Mouse (Mus musculus) forelimb bud, embryonic 11.5 days (tissue): ENCODE measurements around the gene Ormdl2.
"Not testable (repeated sequence)": the region's sequence is repeated elsewhere in the genome, so short reads cannot be mapped to it uniquely, and the experiment has no call there.

Source experiments
- DNase-seq: peaks from one replicate; pipeline ENCODE4 v3.0.0-alpha.2; 2012; ENCODE audit warnings: low read depth, low spot score

The Ormdl2 gene

GRCm38 (mm10) chr10:128821358-128822056 is at the start of gene Ormdl2:
Gene Ormdl2 (minus strand): TSS chr10:128821645.
- peak; percentile 99 for DNase-seq

- no peak for DNase-seq
Measured at GRCm38 (mm10) chr10:128870341-128870740, 48.9 kb upstream of the Ormdl2 start.

GRCm38 (mm10) chr10:128866518-128866917 is 45.1 kb upstream of the Ormdl2 start:
- no peak for DNase-seq

GRCm38 (mm10) chr10:128866042-128866441 is 44.6 kb upstream of the Ormdl2 start:
- DNase-seq: no peak

DNA sequence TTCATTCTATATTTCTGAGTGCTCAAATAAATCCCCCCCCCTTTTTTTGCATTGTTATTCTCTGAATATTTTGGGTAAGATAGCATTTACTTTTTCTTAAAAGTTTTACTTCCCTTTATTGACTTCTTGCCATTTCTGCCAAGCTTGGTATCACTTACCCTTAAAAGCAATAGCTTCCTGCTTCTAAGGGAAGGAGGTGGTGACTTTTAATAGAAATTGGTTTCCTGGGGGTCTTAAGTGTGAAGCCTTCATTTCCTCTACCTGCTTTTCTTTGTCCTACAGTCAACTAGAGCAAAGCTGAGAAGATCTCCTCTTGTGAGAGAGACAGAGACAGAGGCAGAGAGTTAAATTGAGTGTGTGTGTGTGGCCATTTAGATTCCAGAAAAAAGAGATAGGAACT is 39.7 kb upstream of the Ormdl2 start:
- DNase-seq: no peak

- no peak for DNase-seq
Measured at GRCm38 (mm10) chr10:128850339-128850738, 28.9 kb upstream of the Ormdl2 start.

DNA sequence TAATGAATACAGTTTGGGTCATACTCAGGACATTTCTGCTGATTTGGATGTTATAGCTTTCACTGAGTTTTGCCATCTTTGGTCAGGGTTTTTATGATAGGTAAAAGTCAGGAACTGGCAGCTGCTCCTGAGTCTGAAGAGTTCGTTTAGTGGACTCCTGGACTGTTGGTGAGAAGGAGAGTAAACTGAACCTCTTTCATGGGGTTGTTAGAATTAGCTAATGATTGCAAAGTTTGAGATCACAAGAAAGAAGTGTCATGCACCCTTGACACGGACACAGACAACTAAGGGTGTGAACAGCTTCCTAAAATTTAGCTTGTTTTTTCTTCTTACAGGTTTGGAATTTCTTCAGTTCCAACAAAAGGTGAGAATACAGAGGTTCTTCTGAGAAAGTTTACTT is 27.0 kb upstream of the Ormdl2 start:
- no peak for DNase-seq

DNA sequence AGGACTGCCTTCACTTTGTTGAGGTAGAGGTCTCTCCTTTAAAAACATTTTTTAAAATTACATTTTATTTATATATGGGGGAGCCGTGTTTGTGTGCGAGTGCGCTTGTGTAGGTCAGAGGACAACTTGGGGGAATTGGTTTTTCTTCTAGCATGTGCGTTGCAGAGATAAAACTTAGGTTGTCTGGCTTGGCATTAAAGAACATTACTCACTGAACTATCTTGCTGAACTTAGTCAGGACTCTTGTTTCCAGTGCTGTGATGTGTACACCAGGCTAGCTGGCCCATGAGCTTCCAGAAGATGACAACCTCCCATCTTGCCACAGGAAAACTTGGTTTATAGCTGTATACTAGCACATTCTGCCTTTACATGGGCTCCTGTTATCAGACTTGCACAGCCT is 25.2 kb upstream of the Ormdl2 start:
- no peak for DNase-seq

GRCm38 (mm10) chr10:128845516-128845915 is 24.1 kb upstream of the Ormdl2 start:
- DNase-seq: peak; percentile 57

GRCm38 (mm10) chr10:128843260-128843659 is 21.8 kb upstream of the Ormdl2 start:
- no peak for DNase-seq

GRCm38 (mm10) chr10:128840612-128841011 is 19.2 kb upstream of the Ormdl2 start:
- DNase-seq: no peak

DNA sequence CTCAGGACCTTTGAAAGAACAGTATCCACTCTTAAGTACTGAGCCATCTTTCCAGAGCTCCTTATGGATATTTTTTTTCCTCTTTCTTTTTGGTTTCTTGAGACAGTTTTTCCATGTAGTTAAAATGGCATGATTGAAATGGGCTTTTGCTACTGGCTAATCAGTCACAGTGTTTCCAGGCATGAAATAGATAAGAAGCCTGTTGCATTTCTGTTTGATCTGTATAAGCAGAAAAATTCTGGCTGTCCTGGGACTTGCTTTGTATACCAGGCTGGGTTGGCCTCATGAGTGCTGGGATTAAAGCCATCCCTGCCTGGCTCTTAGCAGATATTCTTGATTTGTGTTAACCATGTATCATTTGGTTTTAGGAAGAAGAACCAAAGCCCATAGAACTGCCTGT is 18.0 kb upstream of the Ormdl2 start:
- no peak for DNase-seq

GRCm38 (mm10) chr10:128837400-128837799 is 16.0 kb upstream of the Ormdl2 start:
- no peak for DNase-seq

DNA sequence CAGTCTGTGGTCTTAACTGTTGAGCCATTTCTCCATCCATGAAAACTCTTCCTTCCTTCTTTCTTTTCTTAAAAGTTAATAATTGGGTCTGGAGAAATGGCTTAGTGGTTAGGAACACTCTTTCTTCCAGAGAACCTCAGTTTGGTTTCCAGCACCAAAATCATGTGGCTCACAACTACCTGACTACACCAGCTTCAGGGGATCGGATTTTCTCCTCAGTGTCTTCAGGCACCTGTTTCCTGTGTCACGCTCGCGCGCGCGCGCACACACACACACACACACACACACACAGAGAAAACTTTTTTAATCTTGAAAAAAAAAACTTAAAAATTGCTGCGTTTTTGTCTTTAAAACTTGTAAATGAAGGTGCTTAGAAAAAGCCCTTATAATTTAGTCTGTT is 2.4 kb upstream of the Ormdl2 start:
- DNase-seq: no peak

DNA sequence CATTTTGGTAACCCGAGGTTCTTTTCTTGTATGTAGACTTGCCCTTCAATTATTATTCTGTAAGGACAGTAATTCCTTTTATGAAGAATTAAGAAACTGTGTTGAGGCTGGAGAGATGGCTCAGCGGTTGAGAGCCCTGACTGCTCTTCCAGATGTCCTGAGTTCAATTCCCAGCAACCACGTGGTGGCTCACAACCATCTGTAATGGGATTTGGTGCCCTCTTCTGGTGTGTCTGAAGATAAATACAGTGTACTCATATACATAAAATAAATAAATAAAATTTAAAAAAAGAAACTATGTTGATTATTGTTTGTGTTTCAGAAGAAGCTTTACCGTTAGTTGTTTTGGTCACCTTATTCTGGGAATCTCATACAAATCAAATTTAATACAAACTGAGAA is 1.6 kb upstream of the Ormdl2 start:
- not testable (repeated sequence) for DNase-seq

DNA sequence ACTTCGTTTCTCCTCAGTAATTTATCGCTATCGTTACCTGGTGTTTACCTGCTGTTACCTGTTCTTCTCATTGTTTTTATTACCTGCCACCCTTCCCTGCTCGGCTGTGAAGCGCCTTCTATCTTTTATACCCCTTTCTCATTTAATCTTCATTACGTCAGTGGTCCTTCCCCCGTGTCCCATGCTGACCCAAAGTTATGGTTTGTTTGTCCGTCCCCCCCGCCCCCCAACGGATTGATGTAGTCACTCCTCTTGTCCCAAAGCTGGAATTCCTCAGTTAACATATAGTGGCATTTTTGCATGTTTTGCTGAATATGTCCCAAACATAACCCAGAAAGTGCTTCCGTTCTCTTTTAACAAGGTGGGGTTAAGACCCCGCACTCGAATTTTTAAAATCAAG is 690 bp upstream of the Ormdl2 start:
- DNase-seq: no peak

- no peak for DNase-seq
Measured at GRCm38 (mm10) chr10:128820217-128820616, 1.2 kb downstream of the Ormdl2 start.

- no peak for DNase-seq
Measured at GRCm38 (mm10) chr10:128817033-128817432, 4.4 kb downstream of the Ormdl2 start, which contains the start of gene Sarnp. Gene Sarnp (plus strand): TSS chr10:128817333.

- DNase-seq: no peak
Measured at GRCm38 (mm10) chr10:128807018-128807417, 14.4 kb downstream of the Ormdl2 start.

DNA sequence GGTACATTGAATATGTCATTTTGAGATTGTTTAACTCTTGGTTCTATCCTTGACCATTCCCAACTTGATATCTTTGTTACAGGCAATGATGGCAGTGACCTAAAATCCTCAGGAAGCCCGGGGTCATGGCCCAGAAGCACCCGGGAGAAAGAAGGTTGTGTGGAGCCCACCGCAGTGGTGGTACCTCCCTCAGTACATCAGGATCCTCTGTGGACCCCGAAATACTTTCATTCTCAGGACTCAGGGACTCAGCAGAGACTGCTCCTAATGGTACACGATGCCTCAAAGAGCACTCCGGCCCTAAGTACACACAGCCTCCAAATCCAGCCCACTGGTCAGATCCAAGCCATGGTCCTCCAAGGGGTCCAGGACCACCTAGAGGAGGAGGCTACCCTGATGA is 15.4 kb downstream of the Ormdl2 start:
- no peak for DNase-seq

DNA sequence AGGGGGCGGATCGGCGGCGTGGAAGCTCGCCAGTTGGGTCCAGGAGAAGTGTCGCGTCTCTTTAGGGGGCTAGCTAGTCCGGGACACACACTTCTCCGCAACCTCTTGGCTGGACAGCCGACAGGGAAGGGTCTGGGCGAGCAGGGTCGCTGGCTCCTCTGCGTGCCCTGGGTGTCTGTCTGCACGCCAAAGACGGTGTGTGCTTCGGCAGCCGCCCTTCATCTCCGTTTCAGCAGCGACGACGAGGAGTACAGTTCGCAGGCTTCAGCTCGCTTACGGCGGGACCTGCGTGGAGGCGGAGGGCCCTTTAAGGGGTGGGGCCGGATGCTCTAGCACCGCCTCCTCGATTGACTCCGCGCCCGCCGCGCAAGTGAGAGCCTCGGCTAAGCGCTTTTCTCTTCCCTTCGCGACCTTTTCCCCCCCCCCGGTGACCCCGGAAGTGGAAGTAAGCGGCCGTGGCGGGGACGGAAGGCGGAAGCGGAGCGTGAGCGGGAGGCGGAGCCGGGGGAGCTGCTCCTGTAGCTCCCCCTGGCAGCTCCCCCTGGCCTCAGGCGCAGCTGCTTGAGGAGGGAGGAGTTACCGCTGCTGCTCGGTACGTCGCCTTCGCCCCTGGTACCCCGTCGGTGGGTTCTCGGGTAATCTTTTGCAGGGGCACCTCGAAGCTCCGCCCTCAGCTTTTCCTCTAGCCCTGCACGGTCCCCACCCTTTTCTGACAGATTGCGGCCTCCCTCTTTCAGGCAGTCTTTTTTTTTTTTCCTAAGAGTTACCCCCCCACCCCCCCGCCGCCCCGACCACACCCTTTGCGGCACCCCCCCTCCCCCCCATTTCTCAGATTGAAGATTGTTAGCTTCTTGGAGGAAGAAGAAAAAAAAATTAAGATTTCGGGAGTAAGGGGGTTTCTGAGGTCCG is 16.1 kb downstream of the Ormdl2 start:
- DNase-seq: peak; percentile 96

DNA sequence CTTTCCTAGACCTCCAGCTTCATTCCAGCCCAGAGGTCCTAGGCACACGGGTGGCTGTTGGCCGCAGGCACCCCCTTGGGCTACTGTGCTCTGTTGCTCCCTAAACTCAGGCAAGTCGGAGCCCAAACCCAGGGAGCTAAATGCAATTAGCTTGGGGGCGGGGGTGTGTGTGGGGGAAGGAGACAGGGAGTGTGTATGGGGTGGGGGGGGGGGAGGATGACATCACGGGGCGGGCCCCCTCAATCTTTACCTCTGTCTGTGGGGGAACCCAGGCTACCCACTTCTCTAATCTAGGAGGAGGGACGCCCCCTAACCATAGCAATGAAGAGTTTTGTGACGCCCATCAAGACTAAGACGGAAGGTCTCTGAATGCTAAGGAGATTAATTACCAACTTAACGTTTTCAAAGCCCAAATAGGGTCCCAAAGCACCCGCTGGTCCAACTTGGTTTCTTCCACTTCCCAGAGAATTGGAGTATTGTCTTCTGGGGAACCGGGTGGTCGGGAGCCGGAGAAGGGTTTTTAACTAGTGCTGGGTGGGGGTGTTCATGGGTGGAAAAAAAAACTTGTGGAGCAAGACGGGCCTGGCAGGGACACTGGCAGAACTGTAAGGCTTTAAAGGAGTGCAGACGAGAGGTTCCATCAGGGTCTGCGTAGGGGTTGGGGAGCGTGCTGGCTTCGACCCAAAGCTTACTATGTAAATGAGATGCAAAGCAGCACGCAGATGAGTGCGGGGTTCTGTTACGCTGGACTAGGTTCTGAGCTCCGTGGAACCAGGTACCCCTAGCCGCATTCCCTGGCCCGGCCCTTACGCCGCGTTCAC is 17.0 kb downstream of the Ormdl2 start, which contains the start of gene Tmem198b:
TSS of gene Tmem198b (minus strand) at position 100 of the 821 bp plus-strand sequence.
- DNase-seq: peak; percentile 74
